Mouse (Mus musculus): ENCODE measurements around the gene Neurl4. TPM values are rescaled to one million over a fixed set of nuclear protein-coding genes. Genes with fewer than 3 reads are reported as not detected.

Neurl4 gene
- 7.7 TPM for polyA plus RNA-seq (2017; shearing (Covaris generic))

GRCm38 (mm10) chr11:69900471-69901405, at the start of gene Neurl4, which contains the start of gene 2810408A11Rik:
TSS of gene Neurl4 (plus strand) at chr11:69901072.
TSS of gene 2810408A11Rik (minus strand) at chr11:69900987.

GRCm38 (mm10) chr11:69858113-69858998, 42.5 kb upstream of the Neurl4 start, which contains the start of gene Tnk1:
TSS of gene Tnk1 (minus strand) at chr11:69858730.

DNA sequence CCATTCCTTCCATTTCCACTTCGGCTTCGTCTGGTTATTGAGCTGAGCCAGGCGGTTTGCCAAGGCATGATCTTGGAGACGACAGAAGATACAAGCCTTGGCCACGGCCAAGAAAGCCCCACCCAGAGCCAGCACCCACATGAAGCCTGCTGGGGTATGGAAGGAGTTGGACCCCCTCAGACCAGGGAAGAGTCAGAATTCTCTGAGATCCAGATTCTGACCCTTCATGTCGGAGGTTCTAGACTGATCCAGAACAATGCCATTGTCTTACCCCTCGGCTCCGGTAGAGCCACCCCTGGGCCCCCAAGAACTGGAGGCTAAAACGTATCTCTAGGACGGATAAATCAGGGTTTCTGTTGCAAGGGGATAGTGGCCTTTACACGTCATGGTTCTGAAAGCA, 23.0 kb upstream of the Neurl4 start, which contains the start of gene Tmem95:
Gene Tmem95, minus strand, starts transcription at position 141 of the 400 bp plus-strand sequence.

DNA sequence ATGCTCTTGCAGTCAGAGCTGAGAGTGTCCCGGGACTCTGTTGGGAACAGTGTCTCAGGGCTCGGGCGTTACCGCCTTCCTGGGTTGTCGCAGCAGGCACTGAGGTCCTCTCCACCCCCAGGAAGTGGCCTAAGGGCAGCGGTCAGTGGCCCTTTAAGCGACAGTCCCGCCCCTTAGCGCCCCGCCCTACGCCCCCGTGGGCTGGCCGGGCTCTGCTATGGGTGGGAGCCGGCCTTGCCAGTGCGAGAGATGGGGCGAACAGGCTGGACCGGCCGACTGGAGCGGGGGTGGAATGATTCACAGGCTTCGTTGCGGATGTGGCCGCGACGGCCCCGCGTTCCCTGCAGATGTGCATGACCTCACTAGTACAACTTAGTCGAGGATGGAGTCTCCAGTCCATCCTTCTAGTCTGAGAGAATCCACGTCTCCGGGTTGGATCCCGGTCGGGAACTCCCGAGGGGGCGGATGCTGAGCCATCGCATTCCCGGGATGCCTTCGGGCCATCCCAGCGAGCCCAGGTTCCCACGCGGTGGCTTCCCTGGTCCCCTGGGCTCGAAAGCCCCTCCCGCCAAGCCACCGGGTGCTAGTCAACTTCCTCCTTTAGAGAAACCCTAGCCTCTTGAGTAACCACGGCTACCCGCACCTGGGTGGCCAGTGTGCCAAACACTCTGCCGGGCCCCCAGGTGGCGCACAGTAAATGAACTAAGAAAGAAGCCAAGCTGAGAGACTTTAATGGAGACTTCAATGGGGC, 19.8 kb upstream of the Neurl4 start, which contains the start of gene Kctd11:
Gene Kctd11, minus strand, starts transcription at position 554 of the 751 bp plus-strand sequence.

DNA sequence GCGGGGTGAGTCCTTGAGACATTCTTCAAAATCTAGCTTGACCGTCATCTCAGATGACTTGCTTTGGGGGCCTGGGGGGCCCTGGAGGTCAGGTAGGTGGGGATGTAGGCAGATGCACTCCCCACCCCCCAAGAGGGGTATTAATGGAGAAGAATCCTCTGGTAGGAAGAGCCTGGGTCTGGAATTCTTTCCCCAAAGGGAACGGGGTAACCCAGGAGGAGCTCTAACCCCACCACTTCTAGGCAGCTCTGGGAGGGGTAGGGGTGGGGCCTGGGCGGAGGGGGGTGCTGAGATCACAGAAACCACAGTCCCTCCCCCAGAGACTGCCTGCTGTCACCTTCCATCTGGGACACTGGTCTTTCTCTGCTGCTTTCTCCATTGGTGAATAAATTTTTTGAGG, 5.6 kb upstream of the Neurl4 start, which contains the start of gene Acap1:
Gene Acap1, minus strand, starts transcription at position 249 of the 400 bp plus-strand sequence.

DNA sequence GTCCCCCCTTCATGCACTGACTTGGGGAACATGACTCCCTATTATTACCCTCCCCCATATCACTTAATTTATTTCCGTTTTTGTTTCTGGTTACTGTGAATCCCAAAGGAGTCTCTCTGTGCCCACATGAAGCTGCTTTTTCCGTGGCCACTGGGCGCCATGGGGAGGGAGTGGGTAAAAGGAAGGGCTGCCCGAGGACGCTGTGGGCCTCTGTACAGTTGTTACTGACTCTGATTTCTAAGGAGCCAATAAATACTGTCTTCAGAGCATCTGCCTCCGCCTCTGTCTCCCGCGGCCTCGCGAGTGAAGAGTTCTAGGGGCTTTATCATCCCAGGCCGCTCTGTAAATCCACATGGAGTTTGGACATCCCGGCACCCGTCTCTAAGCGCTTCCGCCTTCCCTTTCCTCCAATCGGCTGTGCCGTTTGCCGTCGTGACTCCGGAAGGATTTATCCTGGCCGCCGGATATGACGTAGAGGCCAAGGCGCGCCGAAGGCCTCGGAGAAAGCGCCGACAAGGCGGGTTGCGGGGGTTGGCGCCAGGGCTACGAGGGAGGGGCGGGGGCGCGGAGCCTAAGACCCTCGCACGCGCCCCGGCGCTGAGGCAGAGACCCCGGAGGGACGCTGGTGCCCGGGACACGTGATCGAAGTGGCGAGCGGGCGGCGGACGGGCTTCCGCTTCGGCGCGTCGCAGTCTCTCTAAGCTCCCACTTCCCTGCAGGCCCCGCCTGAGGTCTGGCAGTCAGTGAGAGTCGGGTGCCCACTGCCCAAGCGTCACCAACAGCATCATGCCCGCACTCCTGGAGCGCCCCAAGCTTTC, 12.9 kb downstream of the Neurl4 start, which contains the start of gene Gps2:
Gene Gps2, plus strand, starts transcription at position 335 of the 818 bp plus-strand sequence.

GRCm38 (mm10) chr11:69921114-69922011, 20.5 kb downstream of the Neurl4 start, which contains the start of gene Eif5a:
TSS of gene Eif5a (minus strand) at chr11:69921958.

GRCm38 (mm10) chr11:69935137-69935879, 34.4 kb downstream of the Neurl4 start, which contains the start of gene Ybx2:
TSS of gene Ybx2 (plus strand) at chr11:69935796.

GRCm38 (mm10) chr11:69948066-69948762, 47.3 kb downstream of the Neurl4 start, which contains the start of gene Slc2a4:
TSS of gene Slc2a4 (minus strand) at chr11:69948188.

Other genes with a start within 250 kb of the Neurl4 start
- gene Sox15, start 245.8 kb upstream of the Neurl4 start, polyA plus RNA-seq (2017; shearing (Covaris generic)) = not detected
- 49.4 TPM for gene Mpdu1, start 238.4 kb upstream of the Neurl4 start, polyA plus RNA-seq (2017; shearing (Covaris generic))
- gene Cd68, start 234.9 kb upstream of the Neurl4 start, polyA plus RNA-seq (2017; shearing (Covaris generic)) = 2.1 TPM
- 703 TPM for gene Eif4a1, start 228.6 kb upstream of the Neurl4 start, polyA plus RNA-seq (2017; shearing (Covaris generic))
- 41.7 TPM for gene Senp3, start 219.0 kb upstream of the Neurl4 start, polyA plus RNA-seq (2017; shearing (Covaris generic))
- not detected for gene Tnfsf13, start 215.3 kb upstream of the Neurl4 start, polyA plus RNA-seq (2017; shearing (Covaris generic))
- not detected for gene Tnfsf12, start 205.2 kb upstream of the Neurl4 start, polyA plus RNA-seq (2017; shearing (Covaris generic))
- not detected for gene Tnfsfm13, start 205.0 kb upstream of the Neurl4 start, polyA plus RNA-seq (2017; shearing (Covaris generic))
- gene Polr2a, start 142.4 kb upstream of the Neurl4 start, polyA plus RNA-seq (2017; shearing (Covaris generic)) = 56.9 TPM
- gene Slc35g3, start 139.1 kb upstream of the Neurl4 start, polyA plus RNA-seq (2017; shearing (Covaris generic)) = not detected
- 8.0 TPM for gene Zbtb4, start 135.2 kb upstream of the Neurl4 start, polyA plus RNA-seq (2017; shearing (Covaris generic))
- 2.2 TPM for gene Chrnb1, start 105.1 kb upstream of the Neurl4 start, polyA plus RNA-seq (2017; shearing (Covaris generic))
- gene Fgf11, start 99.2 kb upstream of the Neurl4 start, polyA plus RNA-seq (2017; shearing (Covaris generic)) = not detected
- not detected for gene Tmem102, start 95.4 kb upstream of the Neurl4 start, polyA plus RNA-seq (2017; shearing (Covaris generic))
- gene Gm39566, start 85.8 kb upstream of the Neurl4 start, polyA plus RNA-seq (2017; shearing (Covaris generic)) = not detected
- not detected for gene Spem2, start 82.6 kb upstream of the Neurl4 start, polyA plus RNA-seq (2017; shearing (Covaris generic))
- gene Spem1, start 78.9 kb upstream of the Neurl4 start, polyA plus RNA-seq (2017; shearing (Covaris generic)) = not detected
- gene Nlgn2, start 63.3 kb upstream of the Neurl4 start, polyA plus RNA-seq (2017; shearing (Covaris generic)) = 0.09 TPM
- gene Tmem256, start 62.6 kb upstream of the Neurl4 start, polyA plus RNA-seq (2017; shearing (Covaris generic)) = 27.8 TPM
- 18.0 TPM for gene Plscr3, start 54.7 kb upstream of the Neurl4 start, polyA plus RNA-seq (2017; shearing (Covaris generic))
- gene Tnk1, start 42.3 kb upstream of the Neurl4 start, polyA plus RNA-seq (2017; shearing (Covaris generic)) = not detected
- not detected for gene Tmem95, start 23.1 kb upstream of the Neurl4 start, polyA plus RNA-seq (2017; shearing (Covaris generic))
- 0.51 TPM for gene Kctd11, start 19.7 kb upstream of the Neurl4 start, polyA plus RNA-seq (2017; shearing (Covaris generic))
- gene Acap1, start 5.5 kb upstream of the Neurl4 start, polyA plus RNA-seq (2017; shearing (Covaris generic)) = 615 TPM
- 2.6 TPM for gene 2810408A11Rik, start 85 bp upstream of the Neurl4 start, polyA plus RNA-seq (2017; shearing (Covaris generic))
- gene Gps2, start 12.8 kb downstream of the Neurl4 start, polyA plus RNA-seq (2017; shearing (Covaris generic)) = 253 TPM
- gene Eif5a, start 20.9 kb downstream of the Neurl4 start, polyA plus RNA-seq (2017; shearing (Covaris generic)) = 965 TPM
- not detected for gene Ybx2, start 34.7 kb downstream of the Neurl4 start, polyA plus RNA-seq (2017; shearing (Covaris generic))
- gene Slc2a4, start 47.1 kb downstream of the Neurl4 start, polyA plus RNA-seq (2017; shearing (Covaris generic)) = not detected
- gene Cldn7, start 63.7 kb downstream of the Neurl4 start, polyA plus RNA-seq (2017; shearing (Covaris generic)) = not detected
- 31.4 TPM for gene Ctdnep1, start 80.1 kb downstream of the Neurl4 start, polyA plus RNA-seq (2017; shearing (Covaris generic))
- gene Elp5, start 81.4 kb downstream of the Neurl4 start, polyA plus RNA-seq (2017; shearing (Covaris generic)) = 47.8 TPM
- gene Gabarap, start 90.1 kb downstream of the Neurl4 start, polyA plus RNA-seq (2017; shearing (Covaris generic)) = 310 TPM
- gene Phf23, start 94.7 kb downstream of the Neurl4 start, polyA plus RNA-seq (2017; shearing (Covaris generic)) = 49.5 TPM
- gene Dvl2, start 99.5 kb downstream of the Neurl4 start, polyA plus RNA-seq (2017; shearing (Covaris generic)) = 27.2 TPM
- 87.7 TPM for gene Acadvl, start 114.3 kb downstream of the Neurl4 start, polyA plus RNA-seq (2017; shearing (Covaris generic))
- 2.4 TPM for gene Dlg4, start 115.9 kb downstream of the Neurl4 start, polyA plus RNA-seq (2017; shearing (Covaris generic))
- gene Asgr1, start 153.0 kb downstream of the Neurl4 start, polyA plus RNA-seq (2017; shearing (Covaris generic)) = not detected
- not detected for gene Asgr2, start 191.6 kb downstream of the Neurl4 start, polyA plus RNA-seq (2017; shearing (Covaris generic))
- not detected for gene Mgl2, start 229.3 kb downstream of the Neurl4 start, polyA plus RNA-seq (2017; shearing (Covaris generic))

All from naive thymus-derived CD4-positive, alpha-beta T cell, adult 5 months (primary cell).